Mouse (Mus musculus): ENCODE results near the gene Gm7954. TPM values are rescaled to one million over a fixed set of nuclear protein-coding genes. Genes with fewer than 3 reads are reported as not detected.
"Not testable (repeated sequence)": the region's sequence is repeated elsewhere in the genome, so short reads cannot be mapped to it uniquely, and the experiment has no call there.

The Gm7954 gene
- total RNA-seq (2021), result not detected

- DNase-seq (ENCODE audit: extremely low spot score in 1 of 2, low spot score in 2 of 2), result not testable (repeated sequence)
These were observed at the start of gene Gm7954 for GRCm38 (mm10) chr14:41453418-41453817. Gene Gm7954, minus strand, starts transcription at chr14:41453518.

DNA sequence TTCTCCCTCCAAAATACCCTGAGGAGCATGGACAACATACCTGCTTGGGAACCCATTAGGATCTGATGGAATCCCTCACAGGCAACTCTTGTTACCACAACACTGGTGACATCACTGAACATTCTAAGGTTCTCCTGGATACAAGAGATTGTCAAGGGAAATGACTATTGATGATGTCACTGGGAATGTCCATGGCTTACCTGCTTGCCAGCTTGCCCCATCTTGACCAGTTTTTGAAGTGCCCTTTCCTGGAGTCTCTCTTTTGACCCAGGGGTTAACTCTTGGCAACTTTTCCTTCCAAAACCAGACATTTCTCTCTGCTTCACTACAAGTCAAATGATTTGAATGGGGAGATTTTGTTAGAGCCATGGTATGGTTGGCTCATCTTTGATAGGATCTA lies 36.1 kb upstream of the Gm7954 start, which contains the start of gene Gm3486:
Gene Gm3486, minus strand, starts transcription at position 101 of the 400 bp plus-strand sequence.
- DNase-seq (ENCODE audit: extremely low spot score in 1 of 2, low spot score in 2 of 2); intact Hi-C loops (cut with DNase I): not testable (repeated sequence)

More at GRCm38 (mm10) chr14:41453418-41453817, at the start of gene Gm7954:
- intact Hi-C loops (cut with DNase I), result not testable (repeated sequence)

DNA sequence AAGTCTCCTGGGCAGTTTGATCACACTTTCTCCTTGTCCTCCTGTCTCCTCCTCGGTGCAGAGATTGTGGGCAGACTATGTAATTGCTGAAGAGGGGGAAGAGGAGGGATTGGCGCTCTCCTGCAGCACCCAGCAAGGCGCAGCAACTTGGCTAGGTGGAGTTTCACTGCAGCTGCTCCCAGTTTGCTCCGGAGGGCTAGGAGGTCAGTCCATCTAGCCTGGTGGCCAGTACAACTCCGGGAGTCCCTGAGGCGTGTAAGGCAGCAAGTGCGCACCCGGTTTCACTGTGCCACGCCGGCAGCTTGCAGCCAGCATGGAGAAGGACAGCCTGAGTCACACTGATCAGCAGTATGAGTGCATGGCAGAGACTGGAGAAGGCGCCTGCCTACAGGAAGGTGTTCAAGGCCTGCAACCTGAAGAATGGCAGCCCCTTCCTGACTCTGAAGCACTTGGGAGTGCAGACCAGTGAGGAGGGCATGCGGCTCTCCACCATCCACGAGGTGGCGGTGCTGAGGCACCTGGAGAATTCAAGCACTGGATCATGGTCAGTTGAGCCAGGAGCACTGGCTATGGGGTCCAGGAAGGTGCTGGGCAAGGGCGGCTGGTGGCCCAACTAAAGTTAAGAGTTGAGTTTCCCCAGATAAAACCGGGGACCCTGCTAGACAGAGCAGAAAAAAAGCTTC lies 27.8 kb downstream of the Gm7954 start:
- intact Hi-C loops (cut with DNase I), result not testable (repeated sequence)
- DNase-seq (ENCODE audit: extremely low spot score in 1 of 2, low spot score in 2 of 2), result peak in 1 of 2 experiments; percentile 22

GRCm38 (mm10) chr14:41424694-41425093 lies 28.6 kb downstream of the Gm7954 start:
- DNase-seq (ENCODE audit: extremely low spot score in 1 of 2, low spot score in 2 of 2), result peak in 1 of 2 experiments; percentile 17
- intact Hi-C loops (cut with DNase I), result not testable (repeated sequence)

DNA sequence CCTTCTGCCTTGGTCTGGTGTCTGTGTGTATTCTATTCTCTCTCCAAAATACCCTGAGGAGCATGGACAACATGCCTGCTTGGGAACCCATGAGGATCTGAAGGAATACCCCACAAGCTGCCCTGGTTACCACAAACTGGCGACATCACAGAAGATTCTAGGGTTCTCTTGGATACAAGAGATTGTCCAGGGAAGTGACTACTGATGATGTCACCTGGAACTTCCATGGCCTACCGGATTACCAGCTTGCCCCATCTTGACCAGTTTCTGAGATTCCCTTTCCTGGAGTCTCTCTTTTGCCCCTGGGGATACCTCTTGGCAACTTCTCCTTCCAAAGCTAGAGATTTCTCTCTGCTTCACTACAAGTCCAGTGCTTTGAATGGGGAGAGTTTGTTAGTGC lies 45.1 kb downstream of the Gm7954 start, which contains the start of gene Gm6482:
Gene Gm6482, minus strand, starts transcription at position 101 of the 400 bp plus-strand sequence.
- intact Hi-C loops (cut with DNase I); DNase-seq (ENCODE audit: extremely low spot score in 1 of 2, low spot score in 2 of 2): not testable (repeated sequence)

Other genes starting within 250 kb of the Gm7954 start
- gene Gm2832, start 174.7 kb downstream of the Gm7954 start, total RNA-seq (2021), result under 1 TPM; 0.36 to 0.54 TPM
- not detected for gene Gm5798, start 104.9 kb downstream of the Gm7954 start, total RNA-seq (2021)
- not detected for gene Gm7945, start 67.1 kb downstream of the Gm7954 start, total RNA-seq (2021)
- gene Gm6482, start 45.2 kb downstream of the Gm7954 start, total RNA-seq (2021), result not detected
- under 1 TPM in 1 of 2 experiments, not detected in 1; 0.58 TPM for gene Gm3486, start 36.0 kb upstream of the Gm7954 start, total RNA-seq (2021)
- gene Gm7970, start 102.1 kb upstream of the Gm7954 start, total RNA-seq (2021), result not detected
- 1 to 10 TPM in 1 of 2 experiments, not detected in 1; 1.4 TPM for gene 1700049E17Rik2, start 119.7 kb upstream of the Gm7954 start, total RNA-seq (2021)
- not detected for gene Gm3072, start 171.1 kb upstream of the Gm7954 start, total RNA-seq (2021)
- gene Gm3676, start 193.0 kb upstream of the Gm7954 start, total RNA-seq (2021), result not detected
- not detected for gene Gm8068, start 248.4 kb upstream of the Gm7954 start, total RNA-seq (2021)

Data from left cerebral cortex, postnatal 10 days (tissue).